Mouse (Mus musculus) urinary bladder, postnatal 25 days (tissue): ENCODE results near the gene Mcf2.

Experiments used
- DNase-seq: peaks from one replicate; pipeline ENCODE4 v3.0.0; 2022; ENCODE audit warnings: low spot score

Gene Mcf2

DNA sequence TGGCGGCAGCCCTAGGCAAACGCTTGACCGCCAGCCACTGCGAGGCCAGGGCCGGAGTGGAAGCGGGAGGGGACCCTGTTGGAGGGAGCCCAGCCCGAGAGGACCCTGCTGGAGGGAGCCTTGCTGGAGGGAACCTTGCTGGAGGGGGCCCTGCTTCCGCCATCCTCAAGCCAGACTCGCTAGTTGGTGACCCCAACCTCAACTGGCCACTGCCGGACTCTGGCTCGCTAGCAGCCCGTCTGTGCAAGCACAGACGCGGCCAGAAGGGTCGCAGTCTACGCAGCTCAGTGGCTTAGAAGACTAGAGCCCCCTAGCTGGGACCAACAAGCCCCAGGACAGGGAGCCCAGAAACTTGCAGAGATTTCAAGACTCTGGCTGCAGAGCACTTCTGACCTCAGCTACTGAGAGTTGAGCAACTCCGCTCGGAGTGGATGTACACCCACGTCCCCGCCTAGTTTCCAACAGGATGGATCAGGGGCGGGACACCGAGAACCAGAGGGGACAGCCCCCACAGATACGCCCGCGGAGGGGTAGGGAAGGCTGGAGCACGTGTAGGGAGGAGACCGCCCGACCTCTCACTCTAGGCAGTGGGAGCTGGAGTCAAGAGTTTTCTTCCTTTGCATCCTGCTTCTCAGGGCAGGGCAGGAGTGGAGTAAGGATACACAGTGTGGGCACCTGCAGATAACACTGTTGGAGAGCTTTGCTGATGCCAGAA is at the start of gene Mcf2:
Gene Mcf2 (minus strand): TSS at position 346 of the 715 bp plus-strand sequence.
- DNase-seq = no peak

DNA sequence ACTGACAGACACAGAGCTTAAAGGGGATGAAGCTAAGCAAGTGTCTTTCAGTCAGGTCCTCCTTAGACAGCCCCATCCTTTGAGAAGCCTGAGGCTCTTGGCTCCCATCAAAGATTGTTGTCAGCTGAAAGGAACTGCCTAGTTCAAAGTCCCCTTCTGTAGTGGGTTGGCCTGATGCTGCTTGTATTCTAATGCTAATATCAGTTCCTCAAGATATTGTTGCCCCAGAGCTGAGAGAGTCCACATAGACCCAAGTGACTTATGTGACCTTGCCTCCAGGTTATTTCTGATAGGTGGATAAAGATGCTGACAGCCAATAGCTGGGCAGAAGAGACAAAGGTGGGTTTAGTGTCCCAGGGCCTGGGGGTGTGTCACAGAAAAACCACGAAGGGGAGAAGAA is 8.8 kb upstream of the Mcf2 start:
- DNase-seq = no peak

DNA sequence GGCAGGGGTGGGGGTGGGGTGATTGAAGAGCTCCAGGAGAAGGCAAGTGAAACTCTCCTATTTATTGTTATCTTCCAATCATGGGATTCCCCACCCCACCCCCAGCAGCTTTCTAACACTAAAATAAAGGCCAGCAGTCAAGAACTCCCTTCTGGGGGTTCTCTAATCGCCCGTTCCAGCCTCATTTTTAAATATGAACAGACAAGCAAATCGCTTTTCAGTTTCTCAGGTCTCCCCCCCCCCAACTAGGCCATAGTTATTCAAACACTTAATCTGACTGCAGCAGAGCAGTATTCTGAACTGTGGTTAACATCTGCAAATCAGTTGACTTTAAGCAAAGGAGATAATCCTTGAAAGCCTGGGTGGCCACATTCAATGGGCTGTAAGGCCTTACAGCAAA is 3.7 kb upstream of the Mcf2 start:
- no peak for DNase-seq

DNA sequence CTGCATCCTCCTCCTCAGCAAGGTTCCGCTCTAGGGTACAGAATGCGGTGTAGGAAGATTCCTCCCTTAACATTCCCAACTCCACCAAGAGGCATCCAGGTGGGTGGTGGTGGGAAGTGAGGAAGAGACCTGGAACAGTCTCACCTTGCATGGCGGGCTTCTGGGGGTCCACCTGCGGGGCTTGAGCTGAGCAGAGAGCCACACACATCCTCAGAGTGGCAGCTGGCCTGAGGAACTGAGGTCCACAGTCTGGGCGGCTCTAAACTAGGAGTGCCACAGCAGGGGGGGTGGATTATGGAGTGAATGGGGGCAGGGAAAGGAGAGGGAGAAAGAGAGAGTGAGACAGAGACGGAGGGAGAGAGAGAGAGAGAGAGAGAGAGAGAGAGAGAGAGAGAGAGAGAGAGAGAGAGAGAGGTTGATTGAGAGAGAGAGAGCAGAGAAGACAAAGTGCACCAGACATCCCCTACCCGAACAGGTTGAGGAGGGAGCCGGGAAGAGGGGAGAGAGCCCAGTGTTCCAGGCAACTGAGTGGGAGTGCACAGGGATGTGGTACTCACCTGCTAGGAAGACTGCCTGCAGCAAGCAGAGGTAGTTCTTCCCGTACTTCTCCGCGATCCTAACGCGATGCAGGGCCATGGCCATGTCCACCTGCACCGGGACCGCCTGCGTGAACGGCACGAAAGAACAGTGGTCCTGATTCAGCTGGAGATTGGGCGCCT is 705 bp downstream of the Mcf2 start:
- DNase-seq = no peak

DNA sequence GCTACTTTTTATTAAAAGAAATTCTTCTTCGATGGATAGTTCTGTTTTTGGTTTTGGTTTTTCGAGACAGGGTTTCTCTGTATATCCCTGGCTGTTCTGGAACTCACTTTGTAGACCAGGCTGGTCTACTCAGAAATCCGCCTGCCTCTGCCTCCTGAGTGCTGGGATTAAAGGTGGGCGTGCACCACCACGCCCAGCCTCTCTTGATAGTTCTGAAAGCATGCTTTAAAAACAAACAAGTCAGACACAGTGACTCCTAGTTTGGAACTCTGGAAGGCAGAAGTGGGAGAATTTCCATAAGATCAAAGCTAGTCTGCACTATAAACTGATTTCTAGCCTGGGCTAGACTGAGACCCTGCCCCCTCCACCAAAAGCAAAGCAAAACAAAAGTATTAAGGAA is 8.8 kb downstream of the Mcf2 start:
- DNase-seq = no peak

DNA sequence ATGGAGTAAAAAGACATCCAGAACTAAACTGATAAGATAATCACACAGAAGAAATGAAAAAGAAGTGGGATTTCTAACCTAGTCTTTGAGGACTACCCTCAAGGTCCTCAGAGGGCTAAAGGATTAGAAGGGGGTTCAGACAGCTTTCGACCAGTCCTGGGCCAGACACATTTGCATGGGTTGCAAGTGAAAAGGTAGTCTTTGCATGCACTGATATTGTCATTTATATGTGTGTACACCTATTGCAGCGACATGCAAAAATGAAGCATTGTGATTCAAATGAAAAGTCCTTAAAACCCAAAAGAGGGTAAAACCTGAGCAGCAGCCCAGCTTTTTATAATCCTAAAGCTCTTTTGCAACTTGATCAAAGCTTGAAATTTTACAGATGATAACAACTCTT is 9.4 kb downstream of the Mcf2 start:
- DNase-seq = no peak

DNA sequence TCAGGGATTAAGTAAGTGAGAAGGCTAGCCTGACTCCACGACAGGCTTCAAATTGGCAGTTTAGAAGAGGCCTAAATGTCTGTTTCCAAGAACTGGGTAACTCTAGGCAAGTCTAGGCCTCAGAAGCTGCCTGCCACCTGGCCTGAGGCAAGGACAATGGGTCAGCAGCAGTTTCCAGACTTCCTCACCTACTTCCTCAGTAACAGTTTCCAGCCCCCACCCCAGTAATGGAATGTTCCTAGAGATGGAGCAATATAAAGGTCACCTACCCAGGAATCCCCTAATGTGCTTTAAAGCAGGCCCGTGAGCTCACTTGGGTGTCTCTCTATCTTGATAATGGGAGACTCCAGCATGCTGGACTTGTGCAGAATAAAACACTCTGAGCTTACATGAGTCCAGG is 10.1 kb downstream of the Mcf2 start:
- DNase-seq = no peak

DNA sequence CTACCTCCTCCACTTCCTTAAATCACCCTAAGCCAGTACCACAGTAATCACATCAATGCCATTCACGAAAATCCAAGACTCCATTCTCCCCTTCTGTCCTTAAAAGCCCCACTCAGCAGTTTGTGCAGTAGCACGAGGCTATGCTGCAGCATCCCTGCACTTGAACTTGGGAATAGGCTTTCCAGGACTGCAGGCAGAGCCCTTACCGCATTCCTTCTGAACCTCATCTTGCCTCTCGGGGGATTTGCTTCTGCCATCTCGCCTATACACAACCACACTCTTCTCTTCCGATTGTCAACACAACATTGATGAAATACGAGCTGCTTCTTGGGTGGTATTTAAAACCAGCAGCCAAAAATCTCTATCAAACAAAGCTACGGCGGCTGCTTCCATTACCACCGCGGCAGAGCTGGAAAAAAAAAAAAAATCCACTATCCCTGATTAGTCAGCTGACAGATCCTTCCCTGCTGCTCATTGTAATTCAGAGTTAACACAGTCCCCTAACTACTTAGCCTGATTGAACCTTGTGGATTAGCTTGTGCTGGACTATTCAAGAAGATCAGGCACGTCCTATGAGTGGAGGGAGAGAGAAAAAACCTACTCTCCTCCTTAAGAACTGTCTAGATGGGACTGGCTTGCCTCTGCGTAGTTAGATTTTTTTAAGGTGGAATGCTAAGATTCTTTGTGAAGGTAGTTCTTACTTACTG is 31.5 kb downstream of the Mcf2 start:
- no peak for DNase-seq

DNA sequence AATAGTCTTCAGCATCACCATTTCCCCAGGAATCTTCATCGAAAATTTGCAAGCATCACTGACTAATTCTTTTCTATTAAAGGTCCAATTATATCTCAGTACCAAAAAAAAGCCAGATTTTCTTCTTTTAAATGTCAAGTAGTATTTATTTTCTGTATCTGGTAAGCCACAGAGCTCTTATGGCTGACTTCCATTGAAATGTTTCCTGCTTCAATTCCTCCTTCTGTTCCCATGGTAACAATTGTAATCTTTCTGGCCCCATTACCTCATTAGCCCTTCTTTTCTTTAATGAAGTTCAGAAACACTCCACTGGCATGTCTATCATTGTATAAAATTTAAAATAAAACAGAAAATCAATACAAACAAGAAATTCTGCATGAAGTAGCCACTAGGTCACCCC is 103.5 kb downstream of the Mcf2 start:
- DNase-seq = no peak

DNA sequence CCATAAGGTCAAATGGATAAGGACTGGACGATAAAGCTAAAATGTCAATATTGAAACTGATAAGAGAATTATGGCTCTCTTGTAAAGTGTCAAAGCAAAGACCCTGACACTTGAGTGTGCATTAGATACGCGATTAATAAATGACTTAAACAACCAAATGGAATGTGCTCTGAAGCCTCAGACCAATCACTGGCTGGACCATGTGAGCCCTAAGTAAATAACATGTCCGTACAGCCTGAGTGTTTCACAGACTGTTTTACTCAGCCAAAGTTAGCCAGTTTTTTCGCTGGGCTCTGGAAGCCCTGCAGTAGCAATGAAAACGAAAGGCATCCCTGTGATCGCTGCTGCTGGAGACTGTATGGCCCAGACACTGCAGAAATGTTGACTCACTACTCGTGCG is 123.7 kb downstream of the Mcf2 start:
- no peak for DNase-seq

DNA sequence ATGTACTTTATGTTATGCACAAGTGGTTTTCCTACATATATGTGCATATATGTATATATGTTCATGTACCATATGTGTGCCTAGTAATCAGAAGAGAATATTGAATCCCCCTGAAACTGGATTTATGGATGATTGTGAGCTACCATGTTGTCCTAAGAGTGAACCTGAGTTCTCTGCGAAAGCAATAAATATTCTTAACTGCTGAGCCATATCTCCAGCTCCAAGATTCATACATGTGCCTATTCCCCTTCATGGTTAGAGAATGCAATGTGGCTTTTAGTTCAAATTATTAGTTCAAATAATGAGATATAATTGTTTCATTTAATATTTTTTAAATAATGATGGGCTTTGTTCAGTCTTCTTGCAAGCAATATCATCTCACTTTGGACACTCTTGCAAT is 124.1 kb downstream of the Mcf2 start:
- no peak for DNase-seq

DNA sequence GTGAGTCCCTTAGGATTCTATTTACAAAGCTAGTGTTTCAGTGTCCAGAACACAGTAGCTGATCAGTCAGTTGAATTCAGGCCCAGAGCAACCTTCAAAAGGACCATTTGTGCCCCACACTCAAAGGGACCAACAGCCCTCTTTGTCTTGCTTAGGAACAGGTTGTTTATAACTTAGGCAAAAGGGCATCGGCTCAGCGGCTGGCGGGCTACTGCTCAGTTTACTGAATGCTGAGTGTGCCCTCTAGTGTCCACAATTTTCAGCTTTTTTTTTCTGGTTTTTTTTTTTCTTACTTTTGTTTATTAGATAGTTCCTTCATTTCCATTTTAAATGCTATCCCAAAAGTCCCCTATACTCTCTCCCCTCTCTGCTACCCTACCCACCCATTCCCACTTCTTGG is 152.2 kb downstream of the Mcf2 start:
- no peak for DNase-seq

DNA sequence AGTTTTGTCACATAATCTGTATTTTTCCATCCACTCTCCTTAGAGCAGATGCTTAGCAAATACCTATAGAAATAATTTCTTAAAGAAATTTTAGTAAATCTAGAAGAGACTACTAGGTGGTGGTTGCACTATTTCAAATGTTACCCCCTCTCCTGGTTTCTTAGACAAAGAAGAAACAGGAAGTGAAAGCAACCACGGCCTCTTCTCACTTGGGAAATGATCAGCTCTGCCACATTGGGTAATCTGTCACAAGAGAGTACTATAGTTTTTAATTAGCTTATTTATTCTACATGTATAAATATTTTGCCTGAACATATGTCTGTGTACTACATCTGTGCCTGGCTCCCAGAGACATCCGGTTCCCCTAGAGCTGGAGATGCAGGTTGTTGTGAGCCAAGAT is 157.3 kb downstream of the Mcf2 start:
- DNase-seq = no peak

DNA sequence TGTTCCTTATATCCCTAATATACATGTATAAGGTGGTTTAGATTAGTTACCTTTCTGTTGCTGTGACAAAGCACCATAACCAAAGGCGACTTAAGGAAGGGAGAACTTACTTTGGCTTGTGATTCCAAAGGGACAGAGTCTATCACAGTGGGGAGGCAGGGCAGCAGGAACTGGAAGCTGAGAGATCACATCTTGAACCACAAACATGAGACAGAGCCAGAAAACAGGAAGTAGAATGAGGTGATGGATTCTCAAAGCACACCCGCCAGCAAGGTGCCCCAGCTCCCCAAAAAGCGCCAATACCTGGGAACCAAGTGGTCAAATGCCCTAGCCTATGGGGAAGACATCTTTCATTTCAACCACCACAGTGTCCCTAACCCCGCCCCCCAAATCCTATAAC is 157.9 kb downstream of the Mcf2 start:
- no peak for DNase-seq

DNA sequence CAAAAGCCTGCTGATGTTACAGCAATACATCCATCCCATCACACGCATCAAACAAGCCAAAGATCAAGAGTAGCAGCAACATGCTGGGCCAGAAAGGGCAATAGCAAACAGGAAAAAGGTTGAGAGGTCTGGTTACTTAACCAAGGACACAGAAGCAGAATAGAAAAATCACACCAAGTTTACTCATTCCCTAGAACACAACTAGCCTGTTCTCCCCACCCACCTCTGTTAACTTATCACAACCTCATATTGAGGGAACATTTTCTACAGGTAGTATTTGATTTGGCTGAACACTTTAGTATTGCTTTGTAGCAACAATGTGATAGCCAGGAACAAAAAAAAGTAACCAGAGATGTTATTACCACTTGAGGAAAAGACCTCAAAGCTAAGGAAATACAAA is 164.3 kb downstream of the Mcf2 start:
- no peak for DNase-seq

DNA sequence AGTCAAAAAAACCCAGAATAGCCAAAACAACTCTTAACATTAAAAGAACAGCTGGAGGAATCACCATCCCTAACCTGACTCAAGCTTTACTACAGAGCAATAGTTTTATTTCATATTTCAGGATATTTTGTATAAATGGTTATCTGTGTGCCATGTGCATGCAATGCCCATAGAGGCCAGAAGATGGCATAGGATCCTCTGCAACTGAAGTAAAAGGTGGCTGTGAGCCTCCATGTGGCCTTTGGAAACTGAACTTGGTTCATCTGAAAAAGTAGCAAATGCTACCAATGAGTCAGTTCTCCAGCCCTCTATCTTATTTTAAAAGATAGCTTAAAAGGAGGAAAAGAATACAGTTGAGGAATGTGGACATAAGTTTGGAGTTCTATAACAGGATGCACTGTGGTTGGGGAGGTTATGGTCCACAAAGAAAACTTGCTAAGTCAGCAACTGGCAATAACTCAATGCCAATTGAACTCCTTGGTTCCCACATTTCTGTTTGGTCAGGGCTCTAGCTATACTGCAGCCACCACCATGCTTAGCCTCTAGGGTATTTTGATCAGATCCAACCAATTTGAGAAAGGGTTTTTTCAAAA is 165.7 kb downstream of the Mcf2 start:
- peak; percentile 15 for DNase-seq
